Mouse (Mus musculus) ES-E14 (cell line): ENCODE data around the gene Plcg2.

ENCODE experiments used
- HCFC1 ChIP-seq: IDR thresholded peaks from 2 replicates; pipeline ENCODE4 v1.6.1; 2012; ENCODE audit warnings: low read length, inconsistent platforms, borderline replicate concordance; ENCODE audit not compliant: insufficient read depth
- MAFK ChIP-seq: IDR thresholded peaks from 2 replicates; pipeline ENCODE4 v1.6.1; 2014; ENCODE audit warnings: mild to moderate bottlenecking, low read depth, low read length, inconsistent platforms; ENCODE audit not compliant: insufficient read depth
- ZC3H11A ChIP-seq: IDR thresholded peaks from 2 replicates; pipeline ENCODE4 v1.6.1; 2012; ENCODE audit warnings: low read depth, mild to moderate bottlenecking, inconsistent platforms, low read length, borderline replicate concordance

DNA sequence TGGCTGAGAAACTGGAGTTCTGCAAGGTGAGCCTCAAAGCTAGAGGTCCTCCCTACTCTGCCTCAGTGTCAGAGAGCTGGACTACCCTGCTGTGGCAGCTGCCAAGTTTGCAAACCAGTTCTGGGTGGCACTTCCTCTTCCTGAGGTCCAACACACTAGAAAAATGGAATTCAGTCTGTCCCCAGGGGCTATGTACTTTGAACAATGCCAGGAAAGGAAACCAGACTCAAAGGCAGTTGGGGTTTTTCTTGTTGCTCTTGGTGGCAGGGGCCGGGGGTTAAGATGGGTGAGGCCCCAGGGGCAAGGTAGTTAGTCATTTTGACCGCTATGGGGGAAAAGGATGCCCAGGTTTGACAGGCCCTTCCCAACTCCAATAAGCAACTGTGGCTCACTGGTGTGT is 3.2 kb upstream of the Plcg2 start:
- TF ChIP-seq MAFK = no peak
- no peak for TF ChIP-seq ZC3H11A
- no peak for TF ChIP-seq HCFC1
